In the genomic region with DNA sequence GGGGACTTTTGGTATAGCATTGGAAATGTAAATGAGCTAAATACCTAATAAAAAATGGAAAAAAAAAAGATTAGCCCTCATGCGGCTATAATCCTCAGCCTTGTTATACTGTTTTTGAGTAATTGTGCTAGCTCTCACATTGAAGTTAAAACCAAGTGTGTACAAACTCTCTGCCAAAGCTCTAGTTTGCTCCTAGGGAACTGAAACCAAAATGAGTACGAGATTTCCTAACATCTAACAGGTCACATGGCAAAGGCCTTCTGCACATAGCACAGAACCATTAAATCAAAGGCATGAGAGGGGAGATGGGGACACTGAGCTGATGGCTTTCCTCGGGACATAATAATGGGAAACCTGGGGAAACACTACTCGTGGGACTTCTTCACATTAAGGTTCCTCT, we compare ENCODE assay signal across 23 mouse cellular contexts. TPM values are rescaled to one million over a fixed set of nuclear protein-coding genes. Genes with fewer than 3 reads are reported as not detected.
"Had no signal": no experiment of that assay in that cellular context is flagged by ENCODE, and none has a peak within 500 bp of the region (broad histone marks: within the 10 kb centered on the region; RNA-seq: fewer than 3 reads in every experiment).

No protein-coding gene starts in this region.

- H3K27ac ChIP-seq: neural tube, embryonic 12.5 days; neural tube, embryonic 13.5 days; neural tube, embryonic 15.5 days; stomach, embryonic 15.5 days; stomach, postnatal 0 days had no signal

- H3K9me3 ChIP-seq: neural tube, embryonic 12.5 days; neural tube, embryonic 13.5 days; neural tube, embryonic 15.5 days; stomach, embryonic 15.5 days had no signal

- H3K36me3 ChIP-seq: neural tube, embryonic 12.5 days; neural tube, embryonic 13.5 days; neural tube, embryonic 15.5 days; stomach, embryonic 15.5 days had no signal

- H3K4me3 ChIP-seq: neural tube, embryonic 12.5 days; neural tube, embryonic 13.5 days; neural tube, embryonic 15.5 days; stomach, embryonic 15.5 days had no signal

- H3K9ac ChIP-seq: neural tube, embryonic 12.5 days; neural tube, embryonic 13.5 days; neural tube, embryonic 15.5 days; stomach, embryonic 15.5 days had no signal

- H3K4me1 ChIP-seq: neural tube, embryonic 12.5 days; neural tube, embryonic 13.5 days; neural tube, embryonic 15.5 days; stomach, embryonic 15.5 days had no signal

- H3K4me2 ChIP-seq: neural tube, embryonic 12.5 days; neural tube, embryonic 13.5 days; neural tube, embryonic 15.5 days; stomach, embryonic 15.5 days had no signal

- H3K27me3 ChIP-seq: neural tube, embryonic 12.5 days; neural tube, embryonic 13.5 days; neural tube, embryonic 15.5 days; stomach, embryonic 15.5 days had no signal

- DNase-seq: retina, postnatal 1 day; right cerebral cortex, adult 18-20 months; right cerebral cortex, postnatal 14 days; right cerebral cortex, postnatal 25 days; right cerebral cortex, postnatal 4 days; spleen, adult 18-20 months; thymus, adult 18-20 months; thymus, postnatal 14 days; thymus, postnatal 25 days; thymus, postnatal 36 days; thymus, postnatal 4 days had no signal

RNA-seq across cellular contexts. Expression of a gene that starts 10.5 kb away (rescaled TPM):
- total RNA-seq: neutrophil, adult 5-6 weeks had no signal
- polyA plus RNA-seq: small intestine, adult 2 months; spleen, adult 2 months; thymus, postnatal 0 days; urinary bladder, adult 2 months had no signal

RNA-seq across cellular contexts. Expression of a gene that starts 10.5 kb away (rescaled TPM):
- polyA plus RNA-seq: small intestine, adult 2 months; spleen, adult 2 months; stomach, embryonic 14.5 days; stomach, embryonic 15.5 days; stomach, embryonic 16.5 days; stomach, postnatal 0 days; thymus, postnatal 0 days; urinary bladder, adult 2 months had no signal
